ENCODE assay signal across 8 mouse cellular contexts in the genomic region with DNA sequence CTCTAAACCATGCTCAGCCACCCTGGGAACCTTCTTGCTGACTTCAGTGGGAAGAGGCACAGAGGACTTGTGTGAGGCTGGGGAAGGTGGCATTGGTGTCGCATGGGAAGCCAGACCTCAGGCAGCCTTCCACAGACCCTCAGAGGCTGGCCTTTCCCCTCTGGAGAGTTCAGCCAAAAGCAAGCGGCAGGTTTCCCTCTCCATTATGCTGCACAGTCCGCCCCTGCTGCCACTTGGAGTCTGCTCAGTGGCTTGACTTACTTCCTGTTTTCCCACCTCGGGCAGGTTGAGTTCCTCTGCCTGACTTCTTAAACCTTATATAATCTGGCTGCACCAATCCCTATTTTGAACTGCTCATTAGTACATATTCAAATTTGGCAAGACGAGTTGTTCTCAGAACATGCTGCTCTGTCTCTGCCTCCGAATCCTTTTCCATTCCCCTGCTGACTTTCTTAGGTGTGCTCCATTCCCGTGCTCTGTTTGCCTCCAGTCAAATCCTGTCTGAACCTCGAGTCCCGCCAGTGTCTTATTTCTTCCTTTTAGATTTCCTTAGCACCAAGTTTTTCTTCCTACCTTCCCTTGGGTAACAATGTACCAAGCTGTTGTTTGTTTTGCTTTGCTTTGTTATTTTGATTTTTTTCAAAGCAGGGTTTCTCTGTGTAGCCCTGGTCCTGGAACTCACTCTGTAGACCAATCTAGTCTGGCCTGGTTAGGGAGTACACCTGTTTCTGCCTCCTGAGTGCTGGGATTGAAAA.
DNase-seq lines count a peak whose midpoint lies in the region; ATAC-seq and TF ChIP-seq lines count a peak whose summit lies in the region.

No protein-coding gene starts in this region.

- TF ChIP-seq CTCF in layer of hippocampus, adult 2 months (conservative IDR thresholded peaks at IDR 0.05) = no peak

- no peak overlapping the region for H3K4me2 ChIP-seq in intestine, embryonic 16.5 days (ENCODE audit: low read depth, low read length)

- peak overlapping the region; percentile 34; the same call in 1 of the 2 replicates for H3K9ac ChIP-seq in intestine, embryonic 16.5 days (ENCODE audit: low read depth, low read length)

- H3K36me3 ChIP-seq in intestine, embryonic 16.5 days (ENCODE audit: control insufficient read depth, insufficient read depth, low read length) = no peaks in the 10 kb centered on the region

- no peak for ATAC-seq in intestine, embryonic 16.5 days

- WGBS in intestine, embryonic 16.5 days = 50% methylated on average over 9 of the region's 9 CpGs

- peak overlapping the region; percentile 5; the same call in 1 of the 2 replicates for H3K4me3 ChIP-seq in layer of hippocampus, adult 2 months
- no peak overlapping the region for H3K4me3 ChIP-seq in intestine, embryonic 16.5 days (ENCODE audit: low read length)

- no peaks in the 10 kb centered on the region for H3K27me3 ChIP-seq in intestine, embryonic 16.5 days (replicated peaks; ENCODE audit: control insufficient read depth, insufficient read depth, low read length)

- H3K27ac ChIP-seq in layer of hippocampus, adult 2 months = peak overlapping the region; percentile 70
- H3K27ac ChIP-seq in intestine, embryonic 16.5 days (ENCODE audit: low read length) = peak overlapping the region; percentile 29; the same call in 1 of the 2 replicates

- no peaks in the 10 kb centered on the region for H3K9me3 ChIP-seq in intestine, embryonic 16.5 days (ENCODE audit: control insufficient read depth, low read length)

- H3K4me1 ChIP-seq in intestine, embryonic 16.5 days (ENCODE audit: control insufficient read depth, insufficient read depth, low read length) = peaks cover 7% of the 10 kb centered on the region

- DNase-seq in layer of hippocampus, adult 2 months (ENCODE audit: low spot score in 2 of 2) = no peak
- DNase-seq in layer of hippocampus, postnatal 25 days (ENCODE audit: extremely low spot score in 1 of 2, low spot score in 1 of 2) = no peak
- DNase-seq in NIH3T3 (ENCODE audit: low read depth) = peak; percentile 1
- DNase-seq in lung, postnatal 25 days (ENCODE audit: low spot score) = peak; percentile 51
- DNase-seq in urinary bladder, postnatal 10 days (ENCODE audit: low spot score) = no peak
- no peak for DNase-seq in T-cell, adult 2 months (ENCODE audit: low spot score)
- no peak for DNase-seq in embryo, embryonic 9.5 days (ENCODE audit: extremely low spot score)

Comparison
In these comparisons a context has a peak if more than half of its experiments do, and no peak if none do; other contexts are left out.
1. DNase-seq: peak in NIH3T3 (single experiment) and lung, postnatal 25 days (single experiment); none in layer of hippocampus, adult 2 months (0 of 2), layer of hippocampus, postnatal 25 days (0 of 2), urinary bladder, postnatal 10 days (single experiment), T-cell, adult 2 months (single experiment) and embryo, embryonic 9.5 days (single experiment).